Mouse (Mus musculus) liver, adult 2 months (tissue): ENCODE data around the gene Wdr11. TPM values are rescaled to one million over a fixed set of nuclear protein-coding genes. Genes with fewer than 3 reads are reported as not detected.
A peak's percentile ranks its signal among the peaks of the same experiment; 100 is the strongest.

Experiments used
- DNase-seq: peaks from one replicate; pipeline ENCODE4 v3.0.0-alpha.2; 2011; ENCODE audit warnings: low read depth, low spot score; ENCODE audit errors: extremely low read depth
- H3K27ac ChIP-seq: fragments of 200-500 bp; replicated peaks from 2 replicates; pipeline ENCODE4 v1.5.1; 2012; ENCODE audit warnings: low read depth, mild to moderate bottlenecking, control low read depth, inconsistent platforms, low read length; ENCODE audit not compliant: insufficient read depth
- H3K27me3 ChIP-seq: fragments of 200-500 bp; 2 replicates; pipeline ENCODE4 v1.6.1; 2012; ENCODE audit warnings: mild to moderate bottlenecking, moderate library complexity, low read length, inconsistent platforms; ENCODE audit not compliant: control insufficient read depth, insufficient read depth
- H3K36me3 ChIP-seq: fragments of 200-500 bp; 2 replicates; pipeline ENCODE4 v1.6.1; 2012; ENCODE audit warnings: low read length, inconsistent platforms; ENCODE audit not compliant: control insufficient read depth, insufficient read depth
- H3K4me1 ChIP-seq: fragments of 200-500 bp; 2 replicates; pipeline ENCODE4 v1.6.1; 2011; ENCODE audit warnings: low read length; ENCODE audit not compliant: control insufficient read depth, insufficient read depth
- H3K4me3 ChIP-seq: fragments of 200-500 bp; 2 replicates; pipeline ENCODE4 v1.5.1; 2011; ENCODE audit warnings: low read depth, mild to moderate bottlenecking, control low read depth, low read length, moderate library complexity; ENCODE audit not compliant: insufficient read depth
- H3K79me2 ChIP-seq: fragments of 200-500 bp; 2 replicates; pipeline ENCODE4 v1.6.1; 2012; ENCODE audit warnings: inconsistent platforms, mild to moderate bottlenecking, low read length, moderate library complexity; ENCODE audit not compliant: control insufficient read depth, insufficient read depth
- H3K9ac ChIP-seq: fragments of 200-500 bp; 2 replicates; pipeline ENCODE4 v1.6.1; 2012; ENCODE audit warnings: low read depth, mild to moderate bottlenecking, control low read depth, inconsistent platforms, low read length
- CTCF ChIP-seq: fragments of 200-500 bp; IDR thresholded peaks from 2 replicates; pipeline ENCODE4 v1.5.1; 2011; ENCODE audit warnings: low read depth, low read length, control low read depth
- POLR2A ChIP-seq: fragments of 200-500 bp; IDR thresholded peaks from 2 replicates; pipeline ENCODE4 v1.6.1; 2011; ENCODE audit warnings: low read length, control low read depth; ENCODE audit not compliant: insufficient read depth; ENCODE audit errors: extremely low read depth
- WGBS: fragments of 180-500 bp; shearing (Covaris S2); methylation state at CpG from one replicate; pipeline ENCODE4 v1.1.7; 2018; 5-methylcytosine and 5-hydroxymethylcytosine counted together
- polyA plus RNA-seq: library from polyadenylated mRNA; depleted of rRNA; stranded (reverse); fragments of >200 nt; gene quantifications from 2 replicates; pipeline ENCODE4 v1.2.3, GENCODE M21; 2012
- total RNA-seq: library from RNA; depleted of rRNA; stranded (reverse); fragments of >200 nt; gene quantifications from 2 replicates; pipeline ENCODE4 v1.2.3, GENCODE M21; 2014

Wdr11 gene
- total and polyA plus RNA-seq, 2 experiments = 11.6 to 27.3 TPM

DNA sequence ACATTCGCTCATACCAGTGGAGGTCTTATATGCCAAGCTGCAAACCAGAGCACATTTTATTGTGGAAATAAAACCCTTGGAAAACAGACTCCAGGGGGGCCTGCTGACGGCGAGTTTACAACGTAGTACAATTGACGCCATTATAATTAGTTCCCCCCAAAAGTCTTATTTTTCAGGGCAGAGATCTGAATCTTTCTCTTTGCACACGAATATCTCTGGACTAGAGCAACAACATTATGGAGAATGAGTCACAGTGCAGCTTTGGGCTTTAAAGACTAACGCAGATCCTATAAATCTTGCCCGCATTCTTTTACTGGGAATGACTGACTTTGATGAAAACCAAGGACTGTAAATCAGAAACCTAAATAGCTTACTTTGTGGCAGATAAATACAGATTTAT, 87.3 kb downstream of the Wdr11 start:
- no peak for DNase-seq
- Histone ChIP-seq H3K4me3 (no peak overlapping the region), H3K4me1 (no peaks in the 10 kb centered on the region), H3K27ac (no peak overlapping the region), H3K36me3 (no peaks in the 10 kb centered on the region), H3K27me3 (no peaks in the 10 kb centered on the region), H3K79me2 (no peaks in the 10 kb centered on the region), H3K9ac (no peak overlapping the region)
- no peak for TF ChIP-seq POLR2A
- no peak for TF ChIP-seq CTCF
- 92% methylated on average over 8 of the region's 8 CpGs for WGBS

DNA sequence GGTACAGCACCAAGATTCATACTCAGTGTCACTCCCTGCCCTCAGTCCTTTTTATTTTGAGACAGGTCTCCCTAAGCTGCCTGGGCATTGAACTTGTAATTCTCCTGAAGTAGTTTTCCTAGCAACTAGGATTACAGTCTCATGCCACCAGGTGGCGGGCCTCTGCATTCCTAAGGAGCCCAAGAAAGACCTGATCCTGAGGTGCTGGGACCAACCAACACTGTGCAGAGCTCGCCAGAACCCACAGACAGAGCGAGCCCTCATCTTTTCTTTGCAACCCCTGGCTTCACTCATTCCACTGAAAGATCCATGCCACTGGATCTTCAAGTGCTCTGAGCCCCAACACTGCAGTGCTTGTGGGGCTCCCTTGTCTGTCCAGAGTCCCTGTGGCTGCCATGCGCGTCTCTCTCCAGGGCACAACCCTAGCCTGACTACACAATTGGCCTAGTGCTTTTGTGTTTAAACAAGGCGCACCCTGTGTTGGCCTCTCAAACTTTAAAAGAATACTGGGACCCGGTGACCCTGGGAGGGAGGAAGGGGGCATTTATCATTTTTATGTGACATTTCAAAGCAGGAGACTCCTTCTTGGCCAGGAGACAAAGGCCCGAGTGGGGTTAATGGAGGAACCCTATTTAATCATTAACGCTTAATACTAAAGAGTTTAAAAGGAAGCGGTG, 89.0 kb downstream of the Wdr11 start:
- no peak overlapping the region for H3K27ac ChIP-seq
- H3K36me3 ChIP-seq = no peaks in the 10 kb centered on the region
- H3K4me1 ChIP-seq = no peaks in the 10 kb centered on the region
- H3K4me3 ChIP-seq = no peak overlapping the region
- no peaks in the 10 kb centered on the region for H3K79me2 ChIP-seq
- H3K9ac ChIP-seq = no peak overlapping the region
- no peaks in the 10 kb centered on the region for H3K27me3 ChIP-seq
- 59% methylated on average over 10 of the region's 10 CpGs for WGBS
- TF ChIP-seq CTCF (peak; percentile 32), POLR2A (no peak)
- no peak for DNase-seq

DNA sequence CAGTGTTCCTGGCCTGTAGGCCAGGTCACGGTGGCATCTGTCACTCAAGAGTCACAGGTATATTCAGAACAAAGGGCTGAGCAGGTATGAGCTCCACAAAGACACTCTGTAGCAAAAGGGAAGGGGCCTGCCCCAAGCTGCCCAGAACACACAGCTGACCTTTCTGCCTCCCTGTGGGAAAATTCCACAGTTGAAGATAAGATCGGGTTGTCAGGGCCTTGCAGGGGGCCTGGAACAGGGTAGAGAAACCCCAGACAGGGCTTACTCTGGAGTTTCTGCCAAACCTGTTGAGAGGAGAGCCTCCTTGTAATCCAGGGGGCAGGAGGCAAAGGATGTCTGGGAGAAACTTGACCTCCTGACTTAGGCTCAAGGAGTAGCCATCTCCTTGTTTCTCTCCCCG, 90.9 kb downstream of the Wdr11 start:
- no peaks in the 10 kb centered on the region for H3K79me2 ChIP-seq
- no peak overlapping the region for H3K27ac ChIP-seq
- no peak for DNase-seq
- no peak overlapping the region for H3K9ac ChIP-seq
- WGBS = 67% methylated on average over 3 of the region's 3 CpGs
- no peak overlapping the region for H3K4me3 ChIP-seq
- H3K36me3 ChIP-seq = no peaks in the 10 kb centered on the region
- no peaks in the 10 kb centered on the region for H3K27me3 ChIP-seq
- TF ChIP-seq CTCF (no peak), POLR2A (no peak)
- H3K4me1 ChIP-seq = no peaks in the 10 kb centered on the region

DNA sequence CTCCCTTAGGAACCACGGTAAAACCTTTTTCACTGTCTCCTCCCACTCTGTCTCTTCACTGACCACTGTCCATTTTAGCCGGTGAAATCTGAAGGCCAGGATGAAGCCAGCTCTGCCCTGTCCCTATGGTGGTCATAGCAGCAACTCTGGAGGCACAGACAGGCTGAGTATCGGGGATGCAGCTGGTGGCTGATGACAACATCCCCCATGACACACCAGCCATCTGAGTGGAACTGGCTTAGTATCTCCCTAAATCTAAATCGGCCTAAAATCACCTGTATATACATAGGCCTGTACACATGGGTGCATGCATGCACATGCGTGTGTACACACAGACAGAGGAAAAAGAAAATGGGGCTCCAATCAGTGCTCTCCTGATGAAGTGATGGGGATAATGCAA, 93.7 kb downstream of the Wdr11 start:
- H3K4me3 ChIP-seq = no peak overlapping the region
- DNase-seq = no peak
- H3K9ac ChIP-seq = no peak overlapping the region
- H3K27me3 ChIP-seq = no peaks in the 10 kb centered on the region
- H3K36me3 ChIP-seq = no peaks in the 10 kb centered on the region
- H3K4me1 ChIP-seq = no peaks in the 10 kb centered on the region
- TF ChIP-seq POLR2A = no peak
- no peak for TF ChIP-seq CTCF
- no peaks in the 10 kb centered on the region for H3K79me2 ChIP-seq
- no peak overlapping the region for H3K27ac ChIP-seq
- 83% methylated on average over 5 of the region's 5 CpGs for WGBS
